Mouse (Mus musculus) stomach, embryonic 14.5 days (tissue): Measurements from ENCODE around the gene Gmeb2. TPM values are rescaled to one million over a fixed set of nuclear protein-coding genes. Genes with fewer than 3 reads are reported as not detected.
A peak's percentile ranks its signal among the peaks of the same experiment; 100 is the strongest.

Experiments
- ATAC-seq: fragments of 200-750 bp; cut with Nextera tagmentation; 2 replicates; pipeline ENCODE4 v1.8.0; 2017; ENCODE audit warnings: low read depth, moderate TSS enrichment; ENCODE audit not compliant: insufficient number of reproducible peaks, insufficient read depth, low FRiP score
- H3K27ac ChIP-seq: fragments of 300-500 bp; sonication (generic); 2 replicates; pipeline ENCODE4 v1.5.1; 2014; ENCODE audit warnings: mild to moderate bottlenecking, low read length, moderate library complexity, mixed read lengths
- H3K27me3 ChIP-seq: fragments of 300-500 bp; sonication (generic); 2 replicates; pipeline ENCODE4 v1.6.1; 2014; ENCODE audit warnings: low read length, control low read depth, mixed read lengths; ENCODE audit not compliant: control insufficient read depth, insufficient read depth
- H3K36me3 ChIP-seq: fragments of 300-500 bp; sonication (generic); 2 replicates; pipeline ENCODE4 v1.6.1; 2014; ENCODE audit warnings: mild to moderate bottlenecking, control low read depth, low read length, moderate library complexity, mixed read lengths; ENCODE audit not compliant: control insufficient read depth, insufficient read depth
- H3K4me1 ChIP-seq: fragments of 300-500 bp; sonication (generic); 2 replicates; pipeline ENCODE4 v1.6.1; 2014; ENCODE audit warnings: low read length, control low read depth, mixed read lengths; ENCODE audit not compliant: control insufficient read depth, insufficient read depth
- H3K4me2 ChIP-seq: fragments of 300-500 bp; sonication (generic); replicated peaks from 2 replicates; pipeline ENCODE4 v1.6.1; 2014; ENCODE audit warnings: low read depth, low read length, control low read depth
- H3K4me3 ChIP-seq: fragments of 300-500 bp; sonication (generic); 2 replicates; pipeline ENCODE4 v1.5.1; 2014; ENCODE audit warnings: low read depth, low read length, control low read depth
- H3K9ac ChIP-seq: fragments of 300-500 bp; sonication (generic); replicated peaks from 2 replicates; pipeline ENCODE4 v1.6.1; 2014; ENCODE audit warnings: low read depth, mild to moderate bottlenecking, control low read depth, low read length, moderate library complexity, mixed read lengths
- H3K9me3 ChIP-seq: fragments of 300-500 bp; sonication (generic); 2 replicates; pipeline ENCODE4 v1.6.1; 2016; ENCODE audit warnings: low read depth, low read length, control low read depth; ENCODE audit not compliant: control insufficient read depth
- WGBS: fragments of 180-500 bp; shearing (Covaris S2); extraction: QIAGEN DNeasy Blood & Tissue Kit; methylation state at CpG from one replicate; pipeline ENCODE4 v1.1.7; 2014; 5-methylcytosine and 5-hydroxymethylcytosine counted together
- polyA plus RNA-seq: library from polyadenylated mRNA; unstranded; fragments of >200 nt; fragmentation: Nextera tagmentation; extraction: Ambion mirVana; gene quantifications from 2 replicates; pipeline ENCODE4 v1.2.1, GENCODE M21; 2014

The Gmeb2 gene
- polyA plus RNA-seq, 1 experiment from 2014 or later, result 15.4 TPM

DNA sequence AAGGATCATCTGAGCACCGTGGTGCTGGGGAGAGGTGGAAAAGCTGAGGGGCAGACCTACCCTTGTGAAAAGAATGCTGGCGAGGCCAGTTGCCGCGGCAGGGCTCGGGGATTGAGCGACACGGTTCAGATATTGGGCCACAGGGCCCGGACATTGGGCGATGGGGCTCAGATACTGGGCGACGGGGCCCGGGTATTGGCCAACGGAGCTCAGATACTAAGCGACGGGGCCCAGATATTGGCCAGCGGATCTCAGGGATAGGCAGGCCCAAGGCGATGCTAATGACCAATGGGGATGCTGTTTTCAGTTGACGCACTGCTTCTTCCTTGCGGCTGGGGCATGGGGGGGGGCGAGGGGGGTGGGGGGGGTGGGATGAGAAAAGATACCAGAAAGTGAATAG, 56.7 kb downstream of the Gmeb2 start:
- WGBS, result 74% methylated on average over 20 of the region's 20 CpGs

GRCm38 (mm10) chr2:181228335-181228734, 59.5 kb downstream of the Gmeb2 start:
- H3K4me3 ChIP-seq, result no peak overlapping the region
- no peak overlapping the region for H3K4me2 ChIP-seq
- ATAC-seq, result no peak
- H3K4me1 ChIP-seq, result no peaks in the 10 kb centered on the region
- no peaks in the 10 kb centered on the region; the same call in 1 of the 2 replicates for H3K36me3 ChIP-seq
- 64% methylated on average over 1 of the region's 1 CpGs for WGBS
- no peak overlapping the region for H3K9ac ChIP-seq
- no peaks in the 10 kb centered on the region for H3K9me3 ChIP-seq
- no peaks in the 10 kb centered on the region for H3K27me3 ChIP-seq
- H3K27ac ChIP-seq, result no peak overlapping the region

More for the DNA sequence above, 56.7 kb downstream of the Gmeb2 start:
- Histone ChIP-seq H3K27ac (no peak overlapping the region), H3K36me3 (no peaks in the 10 kb centered on the region; the same call in 1 of the 2 replicates), H3K4me1 (no peaks in the 10 kb centered on the region), H3K4me3 (no peak overlapping the region), H3K27me3 (no peaks in the 10 kb centered on the region), H3K9ac (no peak overlapping the region), H3K4me2 (no peak overlapping the region), H3K9me3 (no peaks in the 10 kb centered on the region)
- ATAC-seq, result no peak

DNA sequence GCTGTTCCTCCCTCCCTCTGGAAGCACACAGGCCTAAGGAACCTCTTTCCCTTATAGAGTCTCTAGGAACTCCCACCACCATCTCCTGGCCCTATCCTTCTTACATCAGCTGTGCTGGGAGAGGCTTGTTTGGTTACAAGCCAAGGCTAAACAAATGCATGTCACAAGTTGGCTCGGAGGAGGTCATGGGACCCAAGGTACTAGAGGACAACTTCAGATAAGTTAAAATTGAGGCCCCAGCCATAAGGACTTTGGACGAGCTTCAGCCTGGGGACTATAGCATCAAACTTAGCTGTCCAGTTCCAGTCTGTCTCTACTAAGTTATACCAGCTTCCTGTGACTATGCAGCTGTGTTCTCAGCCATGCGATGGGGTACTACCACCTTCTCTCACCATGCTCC, 60.7 kb downstream of the Gmeb2 start:
- H3K4me3 ChIP-seq, result no peak overlapping the region
- no peaks in the 10 kb centered on the region for H3K27me3 ChIP-seq
- WGBS, result 82% methylated on average over 3 of the region's 3 CpGs
- ATAC-seq, result no peak
- no peaks in the 10 kb centered on the region for H3K9me3 ChIP-seq
- H3K27ac ChIP-seq, result no peak overlapping the region
- no peak overlapping the region for H3K4me2 ChIP-seq
- H3K4me1 ChIP-seq, result no peaks in the 10 kb centered on the region
- no peak overlapping the region for H3K9ac ChIP-seq
- no peaks in the 10 kb centered on the region; the same call in 1 of the 2 replicates for H3K36me3 ChIP-seq

DNA sequence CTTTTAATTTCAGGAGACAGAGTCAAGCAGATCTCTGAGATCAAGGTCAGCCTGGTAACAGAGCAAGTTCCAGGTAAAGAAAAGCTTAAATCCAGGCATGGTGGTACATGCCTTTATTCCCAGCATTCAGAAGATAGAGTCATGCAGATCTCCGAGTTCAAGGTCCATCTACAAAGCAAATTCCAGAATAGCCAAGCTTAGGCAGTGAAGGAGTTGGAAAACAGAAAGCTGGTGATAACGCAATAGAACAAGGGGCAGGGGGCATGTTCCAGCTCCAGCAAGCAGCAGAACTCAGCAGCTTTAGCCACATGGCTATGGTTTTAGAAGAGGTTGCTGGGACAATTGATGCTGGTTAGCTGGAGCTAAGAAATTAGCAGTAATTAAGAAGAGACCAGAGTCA, 62.8 kb downstream of the Gmeb2 start:
- H3K36me3 ChIP-seq, result no peaks in the 10 kb centered on the region; the same call in 1 of the 2 replicates

DNA sequence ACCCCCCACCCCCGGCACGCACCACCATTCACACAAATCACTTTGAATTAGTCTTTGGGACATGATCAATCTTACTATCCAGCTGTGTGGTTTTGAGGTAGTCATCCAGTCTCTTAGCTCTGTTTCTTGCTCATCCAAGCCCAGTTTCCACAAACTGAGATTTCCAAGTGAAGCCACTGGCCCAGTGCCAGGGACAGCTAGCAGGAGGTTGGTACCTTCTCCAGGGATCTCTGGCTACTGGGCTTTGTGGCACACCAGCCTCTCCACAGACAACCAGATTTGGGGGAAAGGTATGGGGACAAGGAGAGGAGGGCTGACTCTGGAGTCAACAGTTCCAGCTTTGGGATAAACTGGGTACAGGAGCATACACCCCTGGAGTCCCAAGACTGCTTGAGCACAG, 67.5 kb downstream of the Gmeb2 start:
- no peaks in the 10 kb centered on the region for H3K9me3 ChIP-seq
- 20% methylated on average over 2 of the region's 2 CpGs for WGBS
- no peak overlapping the region for H3K9ac ChIP-seq
- no peak overlapping the region for H3K4me3 ChIP-seq
- 0 out of 2 replicates have a peak overlapping the region, but pooled peaks have one; percentile 33 for H3K27ac ChIP-seq
- peaks cover 8% of the 10 kb centered on the region for H3K4me1 ChIP-seq
- H3K27me3 ChIP-seq, result no peaks in the 10 kb centered on the region
- ATAC-seq, result 0 out of 2 replicates have a peak, but pooled peaks have one; percentile 7
- no peaks in the 10 kb centered on the region for H3K36me3 ChIP-seq
- peak overlapping the region; percentile 51 for H3K4me2 ChIP-seq

More for the DNA sequence above, 62.8 kb downstream of the Gmeb2 start:
- Histone ChIP-seq H3K4me3 (no peak overlapping the region), H3K27me3 (no peaks in the 10 kb centered on the region), H3K4me1 (peaks cover 5% of the 10 kb centered on the region), H3K9ac (no peak overlapping the region), H3K9me3 (no peaks in the 10 kb centered on the region), H3K27ac (no peak overlapping the region), H3K4me2 (no peak overlapping the region)
- 87% methylated on average over 2 of the region's 2 CpGs for WGBS
- ATAC-seq, result no peak

- H3K4me1 ChIP-seq, result peaks cover 8% of the 10 kb centered on the region
- no peak within 1 kb of the TSS for H3K9ac ChIP-seq
- peak within 1 kb of the TSS; percentile 17 for H3K4me3 ChIP-seq
- no peaks in the 10 kb centered on the region for H3K36me3 ChIP-seq
- ATAC-seq, result peak; percentile 96
- no peaks in the 10 kb centered on the region for H3K27me3 ChIP-seq
- 1% methylated on average over 25 of the region's 25 CpGs for WGBS
- no peaks in the 10 kb centered on the region for H3K9me3 ChIP-seq
- peak within 1 kb of the TSS; percentile 61; the same call in 1 of the 2 replicates for H3K27ac ChIP-seq
- H3K4me2 ChIP-seq, result peak within 1 kb of the TSS; percentile 51
Measured at GRCm38 (mm10) chr2:181219538-181220216, 68.2 kb downstream of the Gmeb2 start, which contains the start of gene Fndc11. TSS of gene Fndc11 (plus strand) at chr2:181220013.

DNA sequence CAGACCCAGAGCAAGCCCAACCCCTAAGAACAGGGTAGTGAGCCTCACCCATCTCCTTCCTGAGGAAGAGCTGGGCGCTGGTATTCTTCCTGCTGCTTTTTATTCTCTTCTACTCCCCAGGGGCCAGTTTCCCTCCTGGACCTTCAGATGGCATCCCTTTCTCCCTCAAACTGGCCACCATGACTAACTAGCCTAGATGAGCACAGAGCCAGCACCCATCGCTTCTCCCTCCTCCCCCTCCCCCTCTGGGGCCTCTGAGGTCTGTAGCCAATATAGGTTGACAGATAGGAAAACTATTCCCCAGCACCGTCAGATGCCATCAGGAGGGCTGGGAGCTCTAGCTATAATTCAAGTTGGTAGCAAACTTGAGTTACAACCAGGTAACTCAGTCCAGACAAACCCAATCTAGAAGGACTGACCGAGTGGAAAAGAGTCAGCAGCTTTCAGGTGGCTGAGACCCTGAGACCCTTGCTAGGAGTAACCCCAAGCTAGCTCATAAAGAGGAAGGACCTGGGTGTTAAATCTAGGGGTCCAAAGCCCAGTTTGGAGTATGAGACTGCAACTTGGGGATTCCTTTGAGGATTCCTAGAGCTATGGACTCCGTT, 68.9 kb downstream of the Gmeb2 start:
- Histone ChIP-seq H3K4me1 (peaks cover 8% of the 10 kb centered on the region), H3K4me2 (peak overlapping the region; percentile 51; the same call in 1 of the 2 replicates), H3K9ac (no peak overlapping the region), H3K27ac (peak overlapping the region; percentile 61; the same call in 1 of the 2 replicates), H3K4me3 (no peak overlapping the region), H3K27me3 (no peaks in the 10 kb centered on the region), H3K9me3 (no peaks in the 10 kb centered on the region), H3K36me3 (no peaks in the 10 kb centered on the region)
- 43% methylated on average over 5 of the region's 5 CpGs for WGBS
- ATAC-seq, result no peak

DNA sequence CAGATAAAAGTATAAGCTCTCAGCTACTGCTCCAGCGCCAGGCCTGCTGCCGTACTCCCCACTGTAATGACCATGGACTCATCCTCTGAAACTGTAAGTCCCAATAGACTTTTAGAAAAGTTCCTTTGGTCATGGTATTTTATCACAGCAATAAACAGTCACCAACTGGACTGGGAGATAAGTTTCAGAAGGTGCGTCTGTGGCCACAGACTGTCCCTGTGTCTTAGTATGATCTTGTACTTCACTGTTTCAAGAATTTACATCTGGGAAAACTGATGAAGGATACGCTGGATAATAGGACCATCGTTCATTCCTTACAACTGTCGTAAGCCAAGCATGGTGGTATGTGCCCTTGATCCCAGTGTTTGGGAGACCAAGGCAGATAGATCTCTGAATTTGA, 71.8 kb downstream of the Gmeb2 start:
- no peak overlapping the region for H3K27ac ChIP-seq

More for the DNA sequence above, 71.8 kb downstream of the Gmeb2 start:
- Histone ChIP-seq H3K4me3 (no peak overlapping the region), H3K4me2 (no peak overlapping the region), H3K9ac (no peak overlapping the region), H3K4me1 (peaks cover 15% of the 10 kb centered on the region), H3K9me3 (no peaks in the 10 kb centered on the region), H3K27me3 (peaks cover 15% of the 10 kb centered on the region), H3K36me3 (no peaks in the 10 kb centered on the region)
- WGBS, result 86% methylated on average over 6 of the region's 6 CpGs
- no peak for ATAC-seq
